Mouse (Mus musculus): ENCODE results near the gene Pdzk1.

Gene Pdzk1

DNA sequence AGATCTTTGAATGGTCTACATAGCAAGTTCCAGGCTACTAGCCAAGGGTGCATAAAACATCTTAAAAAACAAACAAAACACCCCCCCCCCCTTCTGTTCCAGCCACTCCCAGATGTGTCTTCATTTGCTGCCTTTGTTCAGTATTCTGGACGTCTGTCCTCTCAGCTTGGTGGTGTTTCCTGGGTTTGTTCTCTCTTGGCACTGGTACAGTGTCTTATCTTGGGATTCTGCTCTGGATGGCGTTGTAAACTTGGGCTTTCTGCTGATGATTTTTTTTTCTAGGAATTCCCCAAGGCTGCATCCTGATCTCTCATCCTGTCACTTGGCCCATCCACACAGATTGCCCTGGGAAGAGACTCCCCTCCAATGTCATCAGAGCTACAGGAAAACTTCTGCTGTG, 7.3 kb downstream of the Pdzk1 start:
- DNase-seq (ENCODE audit: low read depth, low spot score), result no peak

DNA sequence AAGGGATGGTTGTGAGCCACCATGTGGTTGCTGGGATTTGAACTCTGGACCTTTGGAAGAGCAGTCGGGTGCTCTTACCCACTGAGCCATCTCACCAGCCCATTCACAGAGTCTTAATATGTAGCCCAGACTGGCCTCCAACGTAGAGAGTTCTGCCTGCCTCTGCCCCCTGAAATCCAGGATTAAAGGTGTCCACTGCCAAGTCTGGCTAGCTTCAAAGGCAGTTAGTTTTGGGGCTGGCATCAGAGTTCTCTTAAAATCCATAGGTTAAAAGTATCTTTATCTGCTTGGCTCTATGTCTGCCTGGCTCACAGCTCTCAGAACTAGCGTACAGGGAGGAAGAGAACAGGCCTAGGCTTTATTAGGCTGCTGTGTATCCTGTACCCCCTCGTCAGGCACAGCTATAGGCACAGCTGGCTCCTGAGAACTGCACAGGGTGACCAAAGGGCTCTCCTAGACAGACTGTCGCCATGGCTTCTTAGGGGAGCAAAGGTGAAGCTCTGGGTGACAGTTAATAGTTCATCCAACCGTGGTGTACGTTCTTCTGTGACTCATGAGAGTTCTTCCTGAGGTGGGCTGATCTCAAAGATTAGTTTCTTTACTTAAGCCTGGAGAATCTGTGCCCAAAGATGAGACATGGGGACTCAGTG, 10.0 kb downstream of the Pdzk1 start:
- DNase-seq (ENCODE audit: low read depth, low spot score), result no peak

DNA sequence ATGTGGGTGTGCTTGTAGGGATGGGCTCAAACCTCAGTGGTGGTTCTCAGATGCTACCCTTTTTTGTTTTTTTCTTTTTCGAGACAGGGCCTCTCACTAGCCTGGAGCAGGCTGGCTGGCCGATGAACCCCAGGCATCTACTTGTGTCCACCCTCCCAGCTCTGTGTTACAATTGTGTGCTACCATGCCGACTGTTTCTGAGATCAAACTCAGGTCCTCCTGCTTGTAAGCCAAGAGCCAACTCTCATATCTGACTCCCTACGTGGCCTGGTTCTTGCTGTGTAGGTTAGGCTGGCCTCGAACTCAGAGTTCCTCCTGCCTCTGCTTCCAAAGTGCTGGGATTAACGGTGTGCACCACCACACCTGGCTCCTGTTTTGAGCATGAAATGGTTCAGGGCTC, 16.1 kb downstream of the Pdzk1 start:
- DNase-seq (ENCODE audit: low read depth, low spot score), result no peak

DNA sequence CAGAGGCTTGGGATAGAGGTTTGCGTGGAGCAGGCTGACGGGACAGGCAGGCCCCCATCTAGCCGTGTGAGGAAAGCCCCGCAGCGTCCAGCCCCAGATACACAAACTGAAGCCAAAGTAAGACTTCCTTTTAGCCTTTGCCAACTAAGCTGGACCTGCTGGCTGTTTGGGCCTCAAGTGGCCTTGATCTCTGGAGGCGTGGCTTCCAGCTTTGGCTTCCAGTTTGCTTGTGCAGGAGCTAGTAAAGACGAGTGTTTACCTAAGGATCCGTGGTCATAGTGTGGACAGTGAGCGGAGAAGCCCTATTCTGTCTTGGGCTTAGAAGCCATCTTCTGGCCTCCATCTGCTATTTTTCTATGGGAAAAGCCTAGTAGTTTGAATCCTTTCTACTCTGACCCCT, 16.7 kb downstream of the Pdzk1 start:
- DNase-seq (ENCODE audit: low read depth, low spot score), result no peak

DNA sequence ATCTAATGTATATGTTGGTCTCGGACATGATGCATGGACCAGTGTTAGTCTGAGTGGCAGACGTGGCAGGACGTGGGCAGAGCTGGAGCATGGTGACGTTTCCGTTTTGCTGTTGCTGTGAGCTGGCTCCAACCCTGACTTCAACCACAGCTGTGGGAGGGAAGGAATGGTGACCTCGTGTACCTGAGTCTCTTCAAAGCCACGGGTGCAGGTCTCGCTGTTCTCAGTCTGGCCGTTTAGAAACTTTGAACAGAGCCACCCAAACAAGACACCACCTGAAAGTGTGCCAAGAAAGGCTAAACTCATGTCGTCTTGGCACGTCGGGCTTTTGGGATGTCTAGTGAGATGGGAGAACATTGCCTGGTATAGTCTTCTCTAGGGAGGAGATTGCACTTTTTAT, 17.9 kb downstream of the Pdzk1 start:
- no peak for DNase-seq (ENCODE audit: low read depth, low spot score)

DNA sequence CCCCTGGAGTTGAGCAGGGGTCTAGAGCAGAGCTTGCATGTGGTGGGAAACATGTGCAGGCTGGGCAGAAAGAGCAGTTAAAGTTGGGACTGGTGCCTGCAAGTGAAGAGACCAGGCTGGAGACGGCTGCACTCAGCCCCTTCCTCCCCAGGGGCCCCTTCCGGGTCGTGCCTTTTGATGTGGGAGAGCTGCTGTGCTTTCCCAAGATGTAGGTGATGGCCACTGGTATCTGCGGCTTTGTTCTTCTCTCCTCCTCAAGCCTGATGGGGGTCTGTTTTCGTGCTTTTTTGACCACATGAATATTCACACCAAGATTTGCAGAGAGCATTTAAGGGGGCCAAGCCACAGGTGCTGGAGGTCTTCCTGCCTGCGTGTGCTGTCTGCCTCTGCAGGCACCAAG, 18.6 kb downstream of the Pdzk1 start:
- no peak for DNase-seq (ENCODE audit: low read depth, low spot score)

DNA sequence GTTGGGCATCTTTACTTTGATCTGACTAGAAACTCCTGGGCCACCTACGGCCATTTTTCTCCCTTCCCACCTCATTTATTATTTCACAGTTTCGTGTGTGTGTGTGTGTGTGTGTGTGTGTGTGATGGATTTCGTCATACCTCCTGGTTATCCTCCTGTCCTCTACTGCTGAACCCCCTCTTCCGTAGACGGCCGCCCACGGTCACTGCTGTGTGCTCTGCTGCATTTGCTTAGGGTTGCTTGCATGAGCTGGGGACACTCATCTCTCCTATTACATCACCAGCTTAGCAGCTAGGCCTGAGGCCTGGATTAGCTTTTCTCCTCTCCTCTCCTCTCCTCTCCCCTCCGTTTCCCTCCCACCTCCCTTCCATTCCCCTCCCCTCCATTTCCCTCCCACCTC, 19.4 kb downstream of the Pdzk1 start:
- no peak for DNase-seq (ENCODE audit: low read depth, low spot score)

DNA sequence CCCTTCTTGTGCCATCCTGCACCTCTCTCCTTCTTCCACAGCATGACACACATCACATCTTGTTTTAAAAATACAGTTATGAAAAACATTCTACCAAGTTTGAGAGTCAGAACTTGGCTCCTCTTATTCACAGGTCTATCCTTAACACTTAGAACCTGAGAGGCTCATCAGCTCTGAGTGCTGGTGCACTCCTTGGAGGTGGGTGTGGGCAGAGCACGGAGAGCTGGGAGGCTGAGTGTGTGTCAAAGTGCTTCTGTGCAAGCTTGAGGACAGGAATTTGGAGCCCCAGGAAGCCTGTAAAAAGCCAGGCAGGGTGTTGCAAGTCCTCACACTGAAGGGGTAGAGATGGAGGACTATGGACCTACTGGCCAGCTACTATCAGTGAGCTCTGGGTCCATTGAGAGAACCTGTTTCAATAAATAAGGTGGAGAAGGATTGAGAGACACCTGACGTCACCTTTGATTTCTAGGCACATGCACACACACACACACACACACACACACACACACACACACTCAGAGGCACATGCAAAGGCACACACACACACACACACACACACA, 20.2 kb downstream of the Pdzk1 start:
- no peak for DNase-seq (ENCODE audit: low read depth, low spot score)

DNA sequence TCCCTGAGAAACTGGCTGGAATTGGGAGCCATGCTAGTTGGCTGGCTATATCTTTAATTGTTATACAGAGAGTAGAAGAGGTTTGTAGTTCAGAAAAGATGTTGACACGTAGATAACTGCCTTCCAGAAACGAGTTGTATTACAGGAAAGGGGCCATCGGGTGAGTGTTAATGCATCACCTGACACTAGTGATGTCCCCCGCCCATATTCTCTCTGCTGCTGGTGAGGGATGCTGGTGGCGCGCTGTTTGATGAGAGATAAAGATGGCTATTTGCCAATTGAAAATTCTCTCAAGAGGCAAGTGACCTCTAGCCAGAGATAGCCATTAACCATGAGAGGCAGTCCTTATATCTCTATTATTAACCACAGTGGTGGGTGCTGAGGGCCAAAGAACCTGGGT, 23.5 kb downstream of the Pdzk1 start:
- DNase-seq (ENCODE audit: low read depth, low spot score), result no peak

DNA sequence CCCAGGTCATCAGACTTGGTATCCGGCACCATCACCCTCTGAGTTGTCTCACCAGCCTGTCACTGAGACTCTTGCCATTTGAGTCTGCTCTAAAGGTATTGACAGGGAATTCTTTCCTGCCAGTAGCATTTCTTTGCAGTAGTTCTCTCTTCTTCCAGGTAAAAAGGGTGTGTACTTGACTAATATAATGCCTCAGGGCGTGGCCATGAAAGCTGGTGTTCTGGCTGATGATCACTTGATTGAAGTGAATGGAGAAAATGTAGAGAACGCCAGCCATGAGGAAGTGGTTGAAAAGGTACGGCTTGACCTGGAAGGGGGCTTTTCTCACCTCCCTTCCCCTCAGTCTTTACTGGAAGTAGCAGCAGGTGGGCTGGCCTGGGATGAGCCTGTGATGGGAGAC, 25.3 kb downstream of the Pdzk1 start:
- no peak for DNase-seq (ENCODE audit: low read depth, low spot score)

DNA sequence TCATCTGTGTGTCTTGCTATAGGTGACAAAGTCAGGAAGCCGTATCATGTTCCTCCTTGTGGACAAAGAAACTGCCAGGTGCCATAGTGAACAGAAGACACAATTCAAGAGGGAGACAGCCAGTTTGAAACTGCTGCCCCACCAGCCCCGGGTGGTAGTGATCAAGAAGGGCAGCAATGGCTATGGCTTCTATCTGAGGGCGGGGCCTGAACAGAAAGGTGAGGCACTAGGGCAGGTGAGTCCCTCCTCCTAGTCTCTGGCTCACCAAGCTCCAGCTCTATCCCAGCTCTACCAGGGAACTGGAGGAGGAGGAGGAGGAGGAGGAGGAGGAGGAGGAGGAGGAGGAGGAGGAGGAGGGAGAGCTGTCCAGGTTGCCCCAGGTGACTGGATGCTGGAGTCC, 26.7 kb downstream of the Pdzk1 start:
- DNase-seq (ENCODE audit: low read depth, low spot score), result no peak

DNA sequence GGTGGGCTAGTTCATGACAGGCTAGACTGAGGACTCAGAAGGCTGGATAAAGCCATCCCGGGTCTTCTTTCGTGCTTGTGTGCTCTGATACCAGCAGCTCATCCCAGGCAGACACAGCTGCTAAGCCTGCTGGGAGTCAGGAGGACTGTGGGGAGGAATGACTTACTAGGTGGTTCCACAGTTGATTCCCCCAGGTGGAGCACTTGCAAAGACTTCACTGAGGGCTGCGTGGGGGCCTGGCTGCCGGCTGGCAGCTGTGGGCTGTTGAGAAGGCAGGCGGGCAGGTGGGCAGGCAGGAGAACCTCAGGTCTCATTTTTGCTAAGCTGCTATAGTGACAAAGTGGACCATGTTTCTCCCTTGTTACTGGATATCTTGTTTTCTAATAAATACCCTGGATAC, 31.4 kb downstream of the Pdzk1 start:
- DNase-seq (ENCODE audit: low read depth, low spot score), result no peak

DNA sequence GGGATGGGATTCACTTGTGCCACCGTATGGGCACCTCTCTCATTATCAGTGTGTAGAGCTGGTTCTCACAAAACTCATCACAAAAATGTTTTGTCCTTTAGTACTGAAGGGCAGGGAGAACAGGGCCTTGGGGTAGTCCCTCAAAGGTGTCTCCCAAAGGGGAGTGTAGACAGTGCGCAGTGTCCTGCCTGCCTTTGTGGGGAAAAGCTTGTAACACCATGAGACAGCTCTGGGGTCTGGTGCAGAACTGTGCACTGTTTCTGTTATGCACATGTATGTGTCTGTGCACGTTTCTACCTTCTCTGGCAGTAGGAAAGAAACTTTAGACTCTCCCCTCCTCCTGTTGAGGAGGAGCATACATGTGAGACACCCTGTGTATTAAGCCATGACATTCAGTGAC, 38.8 kb downstream of the Pdzk1 start:
- no peak for DNase-seq (ENCODE audit: low read depth, low spot score)

DNA sequence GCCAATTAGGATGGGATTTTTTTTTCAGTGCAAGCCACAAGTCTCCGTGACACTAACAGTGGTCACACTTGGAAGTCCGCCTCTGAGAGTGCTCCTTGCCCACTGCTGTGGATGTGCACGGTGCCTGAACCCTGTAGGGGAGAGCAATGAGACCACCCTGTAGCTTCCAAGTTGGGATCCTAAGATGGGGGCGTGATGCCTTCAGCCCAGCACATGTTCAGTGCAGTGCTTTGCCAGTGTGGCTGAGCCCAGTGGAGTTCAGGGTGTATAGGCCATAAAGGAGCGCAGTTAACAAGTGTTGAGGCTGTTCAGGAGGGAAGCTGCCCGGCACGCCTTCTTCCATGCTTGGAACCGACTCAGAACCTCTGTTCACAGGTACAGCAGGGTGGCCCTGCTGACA, 39.5 kb downstream of the Pdzk1 start:
- DNase-seq (ENCODE audit: low read depth, low spot score), result no peak

DNA sequence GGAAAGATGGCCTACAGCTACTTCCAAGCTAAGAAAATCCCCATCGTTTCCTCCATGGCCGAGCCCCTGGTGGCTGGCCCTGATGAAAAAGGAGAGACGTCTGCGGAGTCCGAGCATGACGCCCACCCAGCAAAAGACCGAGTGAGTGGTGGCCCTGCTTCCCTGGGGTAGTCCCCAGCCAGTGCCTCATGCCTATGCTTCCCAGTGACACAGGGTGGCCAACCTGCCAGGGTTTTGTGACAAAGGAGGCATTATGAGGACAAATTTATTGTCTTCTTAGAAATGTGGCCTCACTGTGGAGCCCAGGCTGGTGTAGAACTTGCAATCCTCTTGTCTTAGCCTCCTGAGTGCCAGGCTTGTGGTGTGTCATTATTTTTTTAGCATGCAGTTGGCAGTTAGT, 40.0 kb downstream of the Pdzk1 start:
- no peak for DNase-seq (ENCODE audit: low read depth, low spot score)

DNA sequence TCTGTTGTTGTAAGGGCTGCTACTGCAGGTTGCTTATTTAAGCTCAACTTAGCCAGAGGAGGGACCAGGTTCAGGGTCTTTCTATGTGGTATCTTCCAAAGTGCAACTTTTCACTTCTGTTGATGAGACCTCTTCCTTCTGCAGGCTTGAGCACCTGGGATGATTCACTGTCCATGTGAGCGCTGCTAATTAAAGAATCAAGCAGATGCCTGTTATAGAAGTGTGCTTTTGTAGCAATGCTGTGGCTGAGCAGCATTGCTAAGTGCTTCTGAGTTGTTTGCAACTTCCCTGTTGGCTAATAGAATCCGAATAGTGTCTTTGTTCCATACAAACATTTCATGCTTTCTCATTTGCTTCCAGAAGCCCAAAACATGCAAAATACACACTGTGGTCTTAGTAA, 41.2 kb downstream of the Pdzk1 start:
- no peak for DNase-seq (ENCODE audit: low read depth, low spot score)

DNA sequence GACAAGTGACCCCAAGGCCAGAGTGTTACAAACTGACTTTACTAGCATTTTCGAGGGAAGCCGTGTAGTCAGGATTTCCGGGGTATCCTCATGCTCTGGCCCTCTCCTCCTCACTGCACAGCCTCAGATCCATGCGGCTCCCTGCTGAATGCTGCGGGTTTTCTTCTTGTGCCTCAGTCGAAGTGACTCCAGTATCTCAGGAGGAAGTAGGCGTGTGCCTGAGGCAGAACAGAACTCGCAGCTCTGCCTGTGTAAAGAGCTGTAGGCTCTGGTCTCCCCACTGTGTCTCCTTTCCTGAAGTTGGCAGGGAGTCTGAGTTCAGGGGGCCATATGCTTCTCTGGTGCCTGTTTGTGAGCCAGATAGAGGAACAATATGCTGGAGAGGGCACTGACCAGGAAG, 42.0 kb downstream of the Pdzk1 start:
- DNase-seq (ENCODE audit: low read depth, low spot score), result no peak

DNA sequence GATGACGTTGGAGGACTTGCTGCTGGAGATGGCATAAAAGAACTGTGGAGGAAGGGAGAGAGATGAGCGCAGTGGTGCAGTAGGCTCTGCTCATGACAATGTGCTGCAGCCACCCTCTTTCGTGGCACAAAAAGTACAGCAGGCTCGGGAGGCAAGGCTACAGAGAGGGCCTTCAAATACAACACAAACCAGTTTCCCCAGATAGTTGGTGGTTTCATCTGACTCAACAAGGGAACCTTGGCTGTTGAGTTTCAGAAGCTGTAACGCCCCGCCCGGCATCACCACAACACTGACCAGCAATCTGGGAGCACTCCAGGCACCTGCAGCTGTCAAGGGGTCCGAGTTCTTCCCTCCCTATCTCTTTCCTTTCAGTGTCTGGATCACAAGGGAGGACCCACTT, 43.4 kb downstream of the Pdzk1 start:
- no peak for DNase-seq (ENCODE audit: low read depth, low spot score)

DNA sequence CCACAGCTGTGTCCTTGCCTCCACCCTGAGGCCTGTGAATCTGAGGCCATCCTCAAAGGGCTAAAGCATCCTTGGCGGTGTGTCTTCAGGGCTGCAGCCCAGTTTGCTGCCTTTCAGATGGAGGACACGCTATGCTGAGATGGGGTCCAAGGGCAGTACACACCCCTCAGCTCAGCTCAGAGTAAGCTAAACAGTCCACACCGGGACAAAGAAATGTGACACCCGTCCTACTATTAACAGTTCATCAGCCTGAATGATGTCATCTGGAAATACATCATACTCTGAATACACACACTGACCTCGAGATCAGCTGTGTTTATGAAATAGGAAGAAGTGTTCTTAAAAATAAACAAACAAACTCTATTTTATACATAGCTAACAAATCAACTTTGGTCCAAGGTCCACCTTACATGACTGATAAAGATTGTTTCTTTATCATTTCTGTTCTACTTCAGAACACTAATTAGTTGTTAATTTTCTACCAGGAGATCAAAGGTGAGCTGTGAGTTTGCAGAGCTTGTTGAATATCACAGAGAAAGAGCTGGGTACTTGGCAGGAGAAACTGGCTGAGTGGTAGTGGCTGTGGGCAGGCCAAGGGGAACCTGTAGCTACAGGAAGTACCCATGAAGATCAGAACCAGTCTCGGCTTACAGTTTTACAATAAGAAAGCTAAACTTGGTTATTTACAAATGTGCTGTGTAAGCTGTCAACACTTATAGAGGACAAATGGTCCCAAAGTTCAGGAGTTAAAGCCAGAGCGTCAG, 45.9 kb downstream of the Pdzk1 start:
- no peak for DNase-seq (ENCODE audit: low read depth, low spot score)

DNA sequence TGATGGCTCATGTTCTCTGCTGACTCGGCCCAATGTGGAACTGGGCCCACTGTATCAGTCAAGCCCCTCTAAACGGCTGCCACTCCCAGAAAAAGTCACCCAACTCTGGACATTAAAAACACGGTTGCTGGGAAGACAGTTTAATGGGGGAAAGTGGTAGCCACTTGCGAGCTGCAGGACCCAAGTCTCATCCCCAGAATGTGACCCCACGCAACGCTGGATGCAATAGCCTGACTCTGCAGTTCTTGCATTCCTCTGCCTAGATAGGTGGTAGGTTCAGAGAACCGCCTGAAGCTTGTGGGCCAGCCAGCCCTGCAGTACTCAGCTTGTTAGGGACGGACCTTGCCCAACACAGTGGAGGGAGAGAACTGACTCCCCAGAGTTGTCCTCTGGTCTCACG, 50.5 kb downstream of the Pdzk1 start:
- no peak for DNase-seq (ENCODE audit: low read depth, low spot score)

DNA sequence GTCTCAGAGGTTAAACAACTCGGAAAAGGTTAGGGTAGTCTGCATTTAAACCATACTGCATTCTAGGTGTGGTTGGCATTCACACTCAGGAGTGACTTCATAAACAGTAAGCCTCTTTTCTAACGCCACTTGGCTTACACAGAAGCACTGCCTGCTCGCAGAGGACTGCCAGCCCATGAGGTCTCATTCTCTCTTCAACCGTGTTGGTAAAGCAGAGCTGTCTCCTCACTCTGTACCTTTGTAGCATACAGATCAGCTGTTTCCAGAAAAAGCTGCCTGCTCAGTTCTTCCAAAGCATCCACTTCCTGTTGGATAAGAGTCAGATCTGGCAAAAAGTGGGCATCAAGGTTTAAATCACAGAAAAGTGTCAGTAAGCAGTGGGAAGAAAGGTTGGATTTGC, 51.3 kb downstream of the Pdzk1 start:
- no peak for DNase-seq (ENCODE audit: low read depth, low spot score)

DNA sequence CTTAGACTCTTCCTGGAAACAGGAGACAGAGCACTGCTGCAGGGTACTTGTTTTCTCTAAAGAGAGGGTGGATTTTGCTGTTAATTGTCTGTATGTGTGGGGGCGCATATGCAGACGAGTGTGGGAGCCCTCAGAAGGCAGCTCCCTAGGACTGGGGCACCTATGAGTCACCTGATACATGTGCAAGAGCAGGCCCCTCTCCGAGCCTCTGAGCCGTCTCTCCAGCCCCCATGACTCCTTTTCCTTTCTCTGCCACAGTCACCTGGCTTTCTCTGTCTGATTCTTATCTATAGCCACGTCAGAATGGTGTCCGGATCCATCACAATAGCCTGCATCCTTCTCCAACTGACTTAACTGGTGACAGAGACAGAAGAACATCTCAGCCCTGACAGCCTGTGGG, 52.5 kb downstream of the Pdzk1 start:
- DNase-seq (ENCODE audit: low read depth, low spot score), result no peak

DNA sequence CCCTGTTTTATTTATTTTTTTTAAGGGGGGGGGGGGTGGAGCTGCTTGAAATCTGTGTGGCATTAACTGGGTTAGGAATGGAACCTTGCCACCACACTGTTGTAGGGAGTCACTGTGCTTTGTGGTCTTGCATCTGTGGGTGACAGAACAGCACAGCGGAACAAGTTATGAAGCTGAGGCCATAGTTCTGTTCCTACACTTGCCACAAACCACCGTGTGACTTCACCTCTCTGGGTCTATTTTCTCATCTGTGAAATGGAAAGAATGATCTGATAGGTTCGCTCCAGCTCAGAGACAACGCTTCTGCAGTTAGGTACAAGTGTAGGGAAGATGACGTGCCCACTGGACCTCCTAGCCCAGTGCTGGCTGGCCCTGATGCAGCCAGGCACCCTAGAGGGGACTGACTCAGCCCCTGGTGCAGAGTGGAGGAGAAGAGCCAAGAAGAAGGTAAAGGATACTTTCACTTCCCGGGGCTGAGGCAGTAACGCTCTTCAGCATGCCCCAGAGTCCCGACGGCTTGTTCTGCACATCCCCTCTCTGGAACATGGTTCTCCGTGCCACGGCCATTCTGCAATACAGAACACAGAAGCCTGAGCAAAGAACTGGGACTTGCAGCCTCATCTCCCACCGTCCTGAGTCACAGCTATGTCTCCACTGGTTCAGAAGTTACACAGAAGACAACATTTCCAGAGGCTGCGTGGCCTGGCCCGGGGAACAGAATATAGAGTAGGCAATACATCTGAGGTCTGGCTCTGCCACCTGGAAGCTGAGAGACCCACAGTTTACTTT, 53.2 kb downstream of the Pdzk1 start:
- no peak for DNase-seq (ENCODE audit: low read depth, low spot score)
